20 mouse cellular contexts compared by ENCODE assay signal in the genomic region with DNA sequence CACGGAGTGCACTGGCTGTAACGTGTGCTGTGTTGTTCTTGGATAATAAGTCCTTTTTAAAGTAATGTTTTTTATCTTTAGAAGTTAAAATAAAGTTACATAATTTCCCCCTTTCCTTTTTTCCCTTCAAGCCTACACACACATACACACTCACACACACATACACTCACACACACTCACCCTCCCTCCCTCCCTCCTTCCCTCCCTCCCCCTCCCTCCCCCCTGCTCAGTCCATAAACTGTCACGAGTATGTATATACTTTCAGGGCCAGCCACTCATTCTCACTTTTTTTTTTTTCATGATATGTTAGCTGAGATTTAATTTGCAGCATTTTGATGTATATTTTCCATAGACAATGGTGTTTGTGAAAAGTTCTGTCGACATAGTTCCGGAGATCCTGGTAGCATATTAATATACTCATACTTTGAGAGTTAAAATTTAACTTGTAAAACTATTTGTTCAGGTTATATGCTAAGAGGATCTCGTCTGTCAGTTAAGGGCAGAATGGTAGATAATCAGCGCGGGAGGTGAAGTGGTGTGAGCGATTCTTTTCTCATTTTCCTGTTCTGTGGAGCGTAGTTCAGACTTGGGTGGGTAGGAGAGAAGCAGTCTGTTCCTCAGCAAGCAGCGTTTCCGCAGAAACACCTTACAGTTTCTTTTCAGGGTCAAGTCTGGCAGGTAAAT. TPM values are rescaled to one million over a fixed set of nuclear protein-coding genes. Genes with fewer than 3 reads are reported as not detected.
DNase-seq lines count a peak whose midpoint lies in the region; ATAC-seq and TF ChIP-seq lines count a peak whose summit lies in the region.
"Had no signal": no experiment of that assay in that cellular context is flagged by ENCODE, and none has a peak within 500 bp of the region (broad histone marks: within the 10 kb centered on the region; RNA-seq: fewer than 3 reads in every experiment).

No protein-coding gene starts in this region.

- TF ChIP-seq CTCF in lung, embryonic 14.5 days (IDR thresholded peaks at IDR 0.05; ENCODE audit: low read depth), result no peak
- no peak for TF ChIP-seq CTCF in lung, adult 2 months (IDR thresholded peaks at IDR 0.05; ENCODE audit: insufficient read depth, low read length)

- DNase-seq in kidney, postnatal 10 days, result no peak
- DNase-seq in lung, embryonic 14.5 days, result no peak
- DNase-seq in lung, adult 2 months, result no peak
- DNase-seq in intestine, embryonic 14.5 days (ENCODE audit: low spot score), result no peak
- no peak for DNase-seq in embryo, embryonic 10.5 days (ENCODE audit: low spot score)
- DNase-seq: adrenal gland, adult 2 months; adrenal gland, postnatal 36 days; cerebellum, adult 2 months; cerebellum, postnatal 10 days; embryo, embryonic 11 days; forebrain, postnatal 0 days; gastrocnemius, adult 2 months; gastrocnemius, postnatal 25 days had no signal

- no peak overlapping the region for H3K9ac ChIP-seq in kidney, embryonic 15.5 days
- no peak overlapping the region for H3K9ac ChIP-seq in lung, embryonic 14.5 days
- no peak overlapping the region for H3K9ac ChIP-seq in intestine, embryonic 14.5 days (ENCODE audit: low read length)
- H3K9ac ChIP-seq in intestine, embryonic 15.5 days, result no peak overlapping the region
- H3K9ac ChIP-seq: embryonic facial prominence, embryonic 15.5 days; forebrain, postnatal 0 days; heart, embryonic 12.5 days had no signal

- H3K4me1 ChIP-seq in kidney, embryonic 15.5 days, result peaks cover 44% of the 10 kb centered on the region
- H3K4me1 ChIP-seq in lung, embryonic 14.5 days (ENCODE audit: insufficient read depth), result peaks cover 9% of the 10 kb centered on the region; the same call in 1 of the 2 replicates
- peaks cover 20% of the 10 kb centered on the region for H3K4me1 ChIP-seq in lung, adult 2 months (ENCODE audit: control insufficient read depth, insufficient read depth, low read length)
- peaks cover 24% of the 10 kb centered on the region for H3K4me1 ChIP-seq in intestine, embryonic 14.5 days (replicated peaks; ENCODE audit: control insufficient read depth, insufficient read depth, low read length)
- H3K4me1 ChIP-seq in intestine, embryonic 15.5 days (replicated peaks), result peaks cover 6% of the 10 kb centered on the region; the same call in 1 of the 2 replicates

- H3K27me3 ChIP-seq in kidney, embryonic 15.5 days, result no peaks in the 10 kb centered on the region
- no peaks in the 10 kb centered on the region for H3K27me3 ChIP-seq in lung, embryonic 14.5 days (ENCODE audit: insufficient read depth, low read length)
- H3K27me3 ChIP-seq in intestine, embryonic 14.5 days (replicated peaks; ENCODE audit: control insufficient read depth, insufficient read depth, low read length), result no peaks in the 10 kb centered on the region
- H3K27me3 ChIP-seq in intestine, embryonic 15.5 days (replicated peaks), result no peaks in the 10 kb centered on the region
- H3K27me3 ChIP-seq: embryonic facial prominence, embryonic 15.5 days; heart, embryonic 12.5 days had no signal

- no peaks in the 10 kb centered on the region for H3K9me3 ChIP-seq in kidney, embryonic 15.5 days (replicated peaks)
- no peaks in the 10 kb centered on the region for H3K9me3 ChIP-seq in lung, embryonic 14.5 days (ENCODE audit: low read depth, low read length)
- H3K9me3 ChIP-seq in intestine, embryonic 14.5 days (ENCODE audit: control insufficient read depth, low read length), result no peaks in the 10 kb centered on the region
- H3K9me3 ChIP-seq in intestine, embryonic 15.5 days, result no peaks in the 10 kb centered on the region
- H3K9me3 ChIP-seq: embryonic facial prominence, embryonic 15.5 days; heart, embryonic 12.5 days; hindbrain, embryonic 10.5 days had no signal

- H3K27ac ChIP-seq in kidney, embryonic 15.5 days, result peak overlapping the region; percentile 56; the same call in 1 of the 2 replicates
- 0 out of 2 replicates have a peak overlapping the region, but pooled peaks have one; percentile 52 for H3K27ac ChIP-seq in lung, embryonic 14.5 days (ENCODE audit: low read depth)
- H3K27ac ChIP-seq in intestine, embryonic 14.5 days (ENCODE audit: low read depth), result peak overlapping the region; percentile 54
- H3K27ac ChIP-seq in intestine, embryonic 15.5 days, result peak overlapping the region; percentile 71
- H3K27ac ChIP-seq: embryonic facial prominence, embryonic 15.5 days; gastrocnemius, adult 2 months; hindbrain, embryonic 10.5 days had no signal

- no peak for ATAC-seq in kidney, embryonic 15.5 days (replicated peaks; ENCODE audit: low FRiP score)
- ATAC-seq in lung, embryonic 14.5 days (ENCODE audit: insufficient read depth), result no peak
- ATAC-seq in intestine, embryonic 14.5 days (replicated peaks; ENCODE audit: low FRiP score, low TSS enrichment, low read depth), result no peak
- peak; percentile 60 for ATAC-seq in intestine, embryonic 15.5 days
- ATAC-seq in frontal cortex, adult (ENCODE audit: low TSS enrichment), result no peak
- ATAC-seq: forebrain, postnatal 0 days had no signal

- no peaks in the 10 kb centered on the region; the same call in 1 of the 2 replicates for H3K36me3 ChIP-seq in kidney, embryonic 15.5 days
- no peaks in the 10 kb centered on the region for H3K36me3 ChIP-seq in lung, embryonic 14.5 days (ENCODE audit: insufficient read depth)
- H3K36me3 ChIP-seq in intestine, embryonic 14.5 days (ENCODE audit: control insufficient read depth, insufficient read depth, low read length), result no peaks in the 10 kb centered on the region
- no peaks in the 10 kb centered on the region for H3K36me3 ChIP-seq in intestine, embryonic 15.5 days
- H3K36me3 ChIP-seq: embryonic facial prominence, embryonic 15.5 days had no signal

- TF ChIP-seq POLR2A in lung, adult 2 months (IDR thresholded peaks at IDR 0.05; ENCODE audit: borderline replicate concordance, extremely low read depth, low read depth, low read length), result no peak

- H3K4me2 ChIP-seq in kidney, embryonic 15.5 days, result no peak overlapping the region
- H3K4me2 ChIP-seq in lung, embryonic 14.5 days, result no peak overlapping the region
- peak overlapping the region; percentile 29 for H3K4me2 ChIP-seq in intestine, embryonic 14.5 days (ENCODE audit: low read length)
- H3K4me2 ChIP-seq in intestine, embryonic 15.5 days (replicated peaks), result peak overlapping the region; percentile 37
- H3K4me2 ChIP-seq: embryonic facial prominence, embryonic 15.5 days; heart, embryonic 12.5 days had no signal

- no peak overlapping the region for H3K4me3 ChIP-seq in kidney, embryonic 15.5 days (replicated peaks)
- no peak overlapping the region for H3K4me3 ChIP-seq in lung, embryonic 14.5 days (ENCODE audit: low read depth, low read length)
- H3K4me3 ChIP-seq in lung, adult 2 months (replicated peaks; ENCODE audit: extremely low read depth, low read depth, low read length), result no peak overlapping the region
- H3K4me3 ChIP-seq in intestine, embryonic 14.5 days (ENCODE audit: low read depth, low read length), result no peak overlapping the region
- H3K4me3 ChIP-seq in intestine, embryonic 15.5 days (replicated peaks), result no peak overlapping the region
- H3K4me3 ChIP-seq: embryonic facial prominence, embryonic 15.5 days; erythroblast, embryonic 14.5 days; gastrocnemius, adult 2 months; heart, embryonic 12.5 days; hindbrain, embryonic 10.5 days had no signal

- WGBS in kidney, embryonic 15.5 days, result 60% methylated on average over 12 of the region's 12 CpGs
- WGBS in lung, embryonic 14.5 days, result 33% methylated on average over 12 of the region's 12 CpGs
- 60% methylated on average over 12 of the region's 12 CpGs for WGBS in lung, adult 2 months
- 66% methylated on average over 12 of the region's 12 CpGs for WGBS in intestine, embryonic 14.5 days
- WGBS in intestine, embryonic 15.5 days, result 54% methylated on average over 12 of the region's 12 CpGs

RNA-seq across cellular contexts. Expression of gene Zfand3, which starts 14.5 kb away (rescaled TPM):
- 53.0 and 58.4 TPM in 2 replicates for polyA plus RNA-seq in kidney, embryonic 15.5 days (2015; fragmentation: Nextera tagmentation; extraction: Ambion mirVana)
- 41.2 and 47.5 TPM in 2 replicates for polyA plus RNA-seq in lung, embryonic 14.5 days (2014; fragmentation: Nextera tagmentation; extraction: Ambion mirVana)
- polyA plus RNA-seq in lung, adult 2 months (2012; rRNA removed), result 93.6 and 122 TPM in 2 replicates
- polyA plus RNA-seq in intestine, embryonic 14.5 days (2014; fragmentation: Nextera tagmentation; extraction: Ambion mirVana), result 40.9 and 42.6 TPM in 2 replicates
- polyA plus RNA-seq in intestine, embryonic 15.5 days (2015; fragmentation: Nextera tagmentation; extraction: Ambion mirVana), result 43.0 and 47.5 TPM in 2 replicates

RNA-seq across cellular contexts. Expression of gene Mdga1, which starts 49.2 kb away (rescaled TPM):
- polyA plus RNA-seq in kidney, embryonic 15.5 days (2015; fragmentation: Nextera tagmentation; extraction: Ambion mirVana), result 1.0 and 2.1 TPM in 2 replicates
- 4.7 and 8.9 TPM in 2 replicates for polyA plus RNA-seq in lung, embryonic 14.5 days (2014; fragmentation: Nextera tagmentation; extraction: Ambion mirVana)
- 3.9 and 4.4 TPM in 2 replicates for polyA plus RNA-seq in lung, adult 2 months (2012; rRNA removed)
- 1.5 and 1.7 TPM in 2 replicates for polyA plus RNA-seq in intestine, embryonic 14.5 days (2014; fragmentation: Nextera tagmentation; extraction: Ambion mirVana)
- 1.5 and 2.1 TPM in 2 replicates for polyA plus RNA-seq in intestine, embryonic 15.5 days (2015; fragmentation: Nextera tagmentation; extraction: Ambion mirVana)

Comparison
In these comparisons a context has a peak if more than half of its experiments do, and no peak if none do; other contexts are left out.
1. H3K4me2 ChIP-seq: peak in intestine, embryonic 14.5 days (single experiment) and intestine, embryonic 15.5 days (single experiment); none in kidney, embryonic 15.5 days (single experiment) and lung, embryonic 14.5 days (single experiment).
2. Peak in every context shown above with its lines, with median percentiles within 50 percentile points of each other: H3K27ac ChIP-seq.